ENCODE assay signal across 7 mouse cellular contexts in the genomic region with DNA sequence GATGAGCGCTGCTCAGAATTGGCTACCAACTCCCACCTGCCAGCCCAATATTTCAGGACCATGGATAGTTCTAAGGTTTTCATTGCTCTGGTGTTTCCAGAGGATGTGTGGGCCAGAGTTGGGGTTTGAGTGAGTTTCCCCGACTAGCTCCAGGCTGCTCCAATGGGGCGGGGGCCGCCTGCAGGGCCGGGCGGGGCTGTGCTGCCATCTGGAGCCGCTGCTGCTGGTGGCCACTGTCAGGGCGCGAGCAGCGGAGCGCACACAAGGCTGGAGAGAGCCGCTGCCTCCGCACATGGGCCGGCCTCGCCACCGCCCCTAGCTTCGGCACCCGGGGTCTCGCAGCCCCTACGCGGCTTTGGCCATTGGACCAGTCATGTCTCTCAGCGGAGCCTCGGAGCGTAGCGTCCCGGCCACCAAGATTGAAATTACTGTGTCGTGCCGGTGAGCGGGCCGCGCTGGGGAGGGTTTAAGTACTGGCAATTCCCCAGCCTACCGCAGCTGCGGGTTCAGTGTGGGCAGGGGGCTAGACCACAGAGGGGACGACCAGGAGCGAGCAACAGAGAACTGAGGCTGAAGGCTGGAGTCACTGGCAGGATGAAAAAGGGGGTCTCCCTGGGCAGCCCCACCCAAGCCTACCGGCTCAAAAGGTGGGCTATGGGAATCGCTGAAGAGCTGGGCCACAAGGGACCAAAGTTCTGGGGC. TPM values are rescaled to one million over a fixed set of nuclear protein-coding genes. Genes with fewer than 3 reads are reported as not detected.
DNase-seq lines count a peak whose midpoint lies in the region; TF ChIP-seq lines count a peak whose summit lies in the region.

A gene (plus strand): TSS at position 207 of the 702 bp plus-strand sequence.

- H3K9ac ChIP-seq in ES-Bruce4 (ENCODE audit: low read depth, poor library complexity, severe bottlenecking) = peak within 1 kb of the TSS; percentile 32

- no peak within 1 kb of the TSS for H3K27ac ChIP-seq in ES-Bruce4 (ENCODE audit: insufficient read depth, low read length)
- H3K27ac ChIP-seq in left cerebral cortex, adult 2 months = peak within 1 kb of the TSS; percentile 82

- TF ChIP-seq POLR2A in ES-Bruce4 (IDR thresholded peaks at IDR 0.05; ENCODE audit: insufficient read depth, low read length) = no peak

- DNase-seq in CD4-positive helper T cell, adult 2 months (ENCODE audit: low read depth, low spot score) = peak; percentile 14
- peak; percentile 78 for DNase-seq in embryo, embryonic 10 days (ENCODE audit: low spot score)
- DNase-seq in heart, postnatal 4 days = peak; percentile 15
- peak; percentile 45 to 54 for DNase-seq in left cerebral cortex, adult 2 months (ENCODE audit: extremely low spot score in 1 of 2, low spot score in 2 of 2)
- DNase-seq in naive thymus-derived CD4-positive, alpha-beta T cell, adult 2 months (ENCODE audit: low read depth) = peak; percentile 23
- DNase-seq in gastrocnemius, adult 18-20 months (ENCODE audit: low spot score) = no peak

- peaks cover 2% of the 10 kb centered on the region for H3K4me1 ChIP-seq in ES-Bruce4 (ENCODE audit: control insufficient read depth, insufficient read depth, low read length)

- TF ChIP-seq CTCF in ES-Bruce4 (IDR thresholded peaks at IDR 0.05; ENCODE audit: low read depth, low read length) = no peak
- no peak; the same call in 1 of the 2 replicates for TF ChIP-seq CTCF in left cerebral cortex, adult 2 months (IDR thresholded peaks at IDR 0.05)

- no peaks in the 10 kb centered on the region for H3K9me3 ChIP-seq in ES-Bruce4 (replicated peaks; ENCODE audit: control insufficient read depth, insufficient read depth, low read length, poor library complexity, severe bottlenecking)

- H3K36me3 ChIP-seq in ES-Bruce4 (ENCODE audit: control insufficient read depth, insufficient read depth, low read length, poor library complexity, severe bottlenecking) = no peaks in the 10 kb centered on the region

- TF ChIP-seq EP300 in ES-Bruce4 (IDR thresholded peaks at IDR 0.05; ENCODE audit: insufficient read depth, low read depth, low read length) = no peak

- intact Hi-C loops in left cerebral cortex, adult 2 months (cut with DNase I) = no loop called here

- H3K27me3 ChIP-seq in ES-Bruce4 (ENCODE audit: control insufficient read depth, insufficient read depth, low read length, poor library complexity, severe bottlenecking) = no peaks in the 10 kb centered on the region

- H3K4me3 ChIP-seq in ES-Bruce4 (ENCODE audit: low read depth, low read length) = peak within 1 kb of the TSS; percentile 70
- peak within 1 kb of the TSS; percentile 53 for H3K4me3 ChIP-seq in left cerebral cortex, adult 2 months

RNA-seq across cellular contexts. Expression of the gene that starts here (rescaled TPM):
- 3.7 and 5.3 TPM in 2 replicates for polyA plus RNA-seq in ES-Bruce4 (2011; ENCODE audit: insufficient read depth, insufficient read length, low read depth, missing spikeins)
- total RNA-seq in heart, postnatal 4 days (2021) = not detected
- total RNA-seq in left cerebral cortex, adult 2 months (2021) = 10 to 100 TPM; 75.7 to 80.5 TPM
- total RNA-seq in gastrocnemius, adult 18-20 months (2021) = under 1 TPM in 1 of 2 experiments, not detected in 1; 0.26 TPM

Comparison
In these comparisons a context has a peak if more than half of its experiments do, and no peak if none do; other contexts are left out.
1. RNA of the gene that starts here (total RNA-seq): 75.7 to 80.5 TPM in left cerebral cortex, adult 2 months; 0.26 TPM in gastrocnemius, adult 18-20 months and not detected in heart, postnatal 4 days; every median in the first group is over 10 times any median in the second.
2. Peak in DNase-seq in heart, postnatal 4 days; RNA of the gene not detected or under 1 TPM.